Mouse (Mus musculus): ENCODE results near the gene Nxpe2.

Nxpe2 gene

GRCm38 (mm10) chr9:48353148-48353698 is at the start of gene Nxpe2:
Gene Nxpe2, minus strand, starts transcription at chr9:48353454.
- WGBS = 66% methylated on average over 2 of the region's 2 CpGs

DNA sequence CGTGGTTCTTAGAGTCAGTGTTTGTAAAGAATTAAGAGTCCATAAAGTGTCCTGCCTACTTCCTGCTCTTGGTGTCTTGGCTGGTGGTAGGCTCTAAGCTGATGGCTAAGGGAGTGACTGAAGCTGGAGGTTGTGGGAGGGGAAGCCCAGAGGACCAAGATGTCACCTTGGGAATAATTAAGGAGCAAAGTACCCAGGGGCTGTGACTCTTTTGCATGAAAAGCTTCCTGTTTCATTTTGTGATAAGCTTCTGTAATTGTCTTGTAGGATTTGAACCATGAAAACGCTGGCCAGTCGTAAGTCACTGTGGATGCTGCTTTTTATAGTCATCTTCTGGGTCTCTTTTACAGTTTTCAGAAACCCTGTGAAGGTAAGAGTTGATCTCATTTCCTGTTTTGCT is 36.7 kb upstream of the Nxpe2 start:
- 79% methylated on average over 3 of the region's 3 CpGs for WGBS

DNA sequence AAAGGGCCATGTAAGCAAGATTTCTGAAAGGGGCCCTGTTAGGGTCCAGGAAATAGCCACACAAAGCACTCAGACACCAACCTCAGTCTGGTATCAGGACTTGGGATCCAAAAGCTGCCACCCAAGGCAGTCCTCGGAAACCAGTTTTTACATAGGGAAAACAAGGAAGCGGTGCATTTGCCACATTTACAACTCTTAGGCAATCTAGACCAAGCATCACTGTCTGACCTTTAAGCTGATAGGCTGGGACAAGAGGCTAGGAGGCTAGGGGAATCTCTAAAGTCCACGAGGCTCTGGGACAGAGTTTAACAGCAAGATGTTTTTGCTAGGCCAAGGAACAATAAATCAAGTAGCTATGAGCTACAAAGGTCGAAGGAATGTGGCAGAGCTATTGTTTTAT is 35.2 kb upstream of the Nxpe2 start:
- WGBS = 89% methylated on average over 4 of the region's 4 CpGs

DNA sequence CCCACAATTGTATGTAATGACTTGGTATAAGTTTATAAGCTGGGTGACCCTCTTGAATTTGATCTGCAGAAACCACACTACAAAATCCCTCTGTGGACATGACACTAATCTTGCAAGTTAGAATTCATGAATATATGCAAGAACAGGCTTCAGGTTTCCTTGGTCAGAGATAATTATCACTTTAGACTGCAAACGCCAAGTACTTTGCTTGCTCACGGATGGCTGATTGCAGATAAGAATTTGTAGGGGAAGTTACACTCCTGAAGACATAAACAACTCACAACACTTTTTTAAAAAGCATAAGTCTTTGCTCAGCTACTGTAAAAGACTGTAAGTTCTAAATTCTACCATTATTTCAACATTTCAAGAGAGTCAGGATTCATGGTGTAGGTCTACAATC is 21.1 kb upstream of the Nxpe2 start:
- WGBS = 66% methylated on average over 2 of the region's 2 CpGs

DNA sequence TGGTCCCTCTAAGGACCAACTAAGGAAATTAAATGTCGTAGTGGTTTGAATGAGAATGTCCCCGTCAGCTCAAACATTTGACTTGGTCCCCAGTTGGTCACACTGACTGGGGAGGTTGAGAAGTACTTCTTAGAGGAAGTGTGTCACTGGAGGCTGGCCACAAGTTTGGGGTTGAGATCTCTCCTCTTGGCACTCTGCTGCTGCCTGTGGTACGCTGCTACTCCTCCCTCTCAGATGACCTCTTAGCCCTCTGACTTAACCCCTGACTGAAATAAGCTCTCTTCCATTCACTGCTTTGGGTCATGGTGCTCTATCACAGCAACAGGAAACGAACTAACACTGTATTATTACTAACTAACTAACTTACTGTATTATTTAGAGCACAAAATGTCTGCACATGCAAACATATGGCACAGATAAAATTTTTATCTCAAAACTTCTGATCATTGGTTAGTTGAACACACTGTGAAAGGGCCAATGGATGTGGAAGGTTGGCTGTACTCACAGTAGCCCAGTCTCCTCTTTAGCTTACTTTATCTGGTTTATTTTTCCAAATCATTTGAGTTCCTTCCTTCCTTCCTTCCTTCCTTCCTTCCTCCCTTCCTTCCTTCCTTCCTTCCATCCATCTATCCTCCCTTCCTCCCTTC is 20.1 kb upstream of the Nxpe2 start:
- WGBS = 85% methylated on average over 4 of the region's 4 CpGs

DNA sequence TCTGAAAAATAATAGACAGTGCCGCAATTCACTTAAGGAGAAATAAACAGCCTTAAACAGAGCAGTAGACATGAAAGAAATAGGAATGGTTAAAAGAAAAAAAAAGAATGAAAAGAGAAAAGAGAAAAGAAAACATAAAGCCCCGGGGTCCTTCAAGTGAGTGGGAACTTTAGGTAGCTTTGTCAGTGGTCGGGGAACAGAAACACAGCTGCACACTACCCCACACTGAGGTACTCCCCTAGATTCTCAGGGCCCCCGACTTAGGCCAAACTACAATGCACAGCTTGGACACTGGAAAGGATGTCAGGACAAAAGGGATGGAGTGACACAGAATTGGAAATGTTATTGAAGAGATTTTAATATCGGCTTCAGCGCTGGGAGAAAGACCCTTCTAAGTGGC is 9.5 kb upstream of the Nxpe2 start:
- 85% methylated on average over 6 of the region's 6 CpGs for WGBS

- 77% methylated on average over 14 of the region's 14 CpGs for WGBS
These were observed 8.8 kb upstream of the Nxpe2 start for GRCm38 (mm10) chr9:48361815-48362631.

DNA sequence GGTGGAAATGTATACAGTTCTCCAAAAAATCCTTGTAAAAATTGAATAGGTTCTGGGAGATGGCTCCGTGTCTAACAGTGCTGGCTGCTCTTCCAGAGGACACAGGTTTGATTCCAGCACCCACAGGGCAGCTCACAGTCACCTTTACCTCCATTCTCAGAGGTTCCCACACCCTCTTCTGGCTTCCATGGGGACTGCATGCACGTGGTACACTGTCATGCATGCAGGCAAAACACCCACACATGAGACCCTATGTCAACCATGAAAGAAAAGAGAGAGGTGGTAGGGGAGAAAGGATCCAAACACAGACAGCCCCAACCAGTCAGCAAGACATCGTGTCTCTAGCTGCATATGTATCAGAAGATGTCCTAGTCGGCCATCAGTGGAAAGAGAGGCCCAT is 7.6 kb upstream of the Nxpe2 start:
- WGBS = 87% methylated on average over 4 of the region's 4 CpGs

GRCm38 (mm10) chr9:48357097-48357496 is 3.8 kb upstream of the Nxpe2 start:
- 86% methylated on average over 3 of the region's 3 CpGs for WGBS

GRCm38 (mm10) chr9:48354793-48355192 is 1.5 kb upstream of the Nxpe2 start:
- 37% methylated on average over 3 of the region's 3 CpGs for WGBS

GRCm38 (mm10) chr9:48354122-48354521 is 868 bp upstream of the Nxpe2 start:
- WGBS = 81% methylated on average over 4 of the region's 4 CpGs

DNA sequence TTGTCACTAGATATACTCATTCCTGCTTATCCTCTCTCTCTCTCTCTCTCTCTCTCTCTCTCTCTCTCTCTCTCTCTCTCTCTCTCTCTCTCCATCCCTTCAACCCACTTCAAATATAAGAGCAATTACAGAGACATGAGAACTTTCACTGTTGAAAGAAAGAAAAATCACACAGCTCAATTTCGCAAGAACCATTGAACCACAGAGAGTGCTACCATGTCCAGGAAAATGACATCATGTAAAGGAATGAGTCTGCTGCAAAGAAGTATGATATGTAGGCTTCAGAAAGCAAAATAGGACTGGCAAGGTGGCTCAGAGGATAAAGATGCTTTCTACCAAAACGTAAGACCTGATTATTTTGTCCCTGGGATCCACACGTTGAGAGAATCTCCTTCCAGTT is 7.4 kb downstream of the Nxpe2 start:
- WGBS = 90% methylated on average over 3 of the region's 3 CpGs

DNA sequence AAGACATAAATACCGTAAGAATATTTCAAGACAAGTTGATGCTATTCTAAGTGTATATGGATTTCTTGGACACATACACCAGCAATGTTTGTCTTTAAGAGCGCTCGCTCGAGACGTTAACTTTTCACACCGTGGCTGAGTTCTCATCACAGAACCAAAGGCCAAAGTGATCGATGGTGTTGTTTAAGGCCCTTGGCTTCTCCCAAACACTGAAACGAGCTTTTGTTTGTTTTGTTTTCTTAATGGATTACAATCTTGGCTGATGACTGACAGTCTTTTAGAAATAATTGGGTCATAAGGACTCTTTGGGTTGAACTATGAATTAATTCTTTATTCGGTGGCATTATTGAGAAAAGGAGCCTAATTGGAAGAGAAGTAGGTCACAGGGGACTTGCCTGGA is 7.8 kb downstream of the Nxpe2 start:
- WGBS = 58% methylated on average over 9 of the region's 9 CpGs

- 79% methylated on average over 10 of the region's 10 CpGs for WGBS
These were observed 12.4 kb downstream of the Nxpe2 start for GRCm38 (mm10) chr9:48340708-48341380.

DNA sequence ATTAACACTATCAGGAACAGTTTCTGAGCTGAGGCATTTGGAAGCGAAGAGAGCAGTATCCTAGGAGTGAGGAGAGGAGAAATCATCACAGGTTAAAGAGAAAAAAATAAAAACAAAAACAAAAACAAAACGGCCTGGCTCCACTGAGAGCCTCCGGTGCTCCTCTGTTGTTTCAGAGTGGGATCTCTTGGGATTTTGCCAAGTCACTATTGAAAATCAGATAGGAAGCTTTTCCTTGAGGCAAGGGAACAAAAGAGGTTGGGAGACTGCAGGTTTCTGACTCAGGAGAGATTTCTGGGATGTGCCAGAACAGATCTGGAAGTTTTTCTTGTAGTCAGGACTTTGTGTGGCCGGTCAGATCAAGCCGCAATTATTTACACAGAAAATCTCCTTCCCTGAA is 13.7 kb downstream of the Nxpe2 start:
- WGBS = 55% methylated on average over 5 of the region's 5 CpGs

DNA sequence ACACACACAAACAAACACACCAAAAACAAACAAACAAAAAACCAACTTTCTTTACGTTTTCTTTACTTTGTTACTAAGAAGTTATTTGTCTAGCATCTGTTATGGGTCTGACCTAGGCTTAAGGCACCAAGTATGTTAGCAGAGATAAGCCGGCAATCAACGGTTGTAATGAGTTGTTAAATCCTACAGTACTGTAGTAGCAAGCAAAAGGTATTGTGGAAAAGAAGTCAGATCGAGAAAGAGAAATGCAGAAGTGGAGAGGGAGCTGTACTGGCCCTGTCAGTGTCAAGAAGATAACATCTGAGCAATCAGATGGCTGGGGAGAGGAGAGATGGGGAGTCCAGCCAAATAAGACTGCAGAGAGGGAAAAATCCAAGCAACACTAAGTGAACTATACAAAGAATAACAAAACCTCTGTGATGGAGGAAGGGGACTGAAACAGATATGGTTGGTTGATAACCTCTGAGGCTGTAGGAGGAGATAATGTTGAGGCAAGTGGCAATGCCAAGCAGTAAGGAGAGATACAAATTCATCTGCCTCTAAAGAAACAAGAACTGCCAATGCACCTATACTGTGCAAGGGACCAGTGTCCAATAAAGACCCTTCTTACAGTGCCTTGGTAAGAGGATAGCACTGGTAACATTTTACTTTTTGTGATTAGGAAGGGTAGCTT is 14.3 kb downstream of the Nxpe2 start:
- 78% methylated on average over 4 of the region's 4 CpGs for WGBS

DNA sequence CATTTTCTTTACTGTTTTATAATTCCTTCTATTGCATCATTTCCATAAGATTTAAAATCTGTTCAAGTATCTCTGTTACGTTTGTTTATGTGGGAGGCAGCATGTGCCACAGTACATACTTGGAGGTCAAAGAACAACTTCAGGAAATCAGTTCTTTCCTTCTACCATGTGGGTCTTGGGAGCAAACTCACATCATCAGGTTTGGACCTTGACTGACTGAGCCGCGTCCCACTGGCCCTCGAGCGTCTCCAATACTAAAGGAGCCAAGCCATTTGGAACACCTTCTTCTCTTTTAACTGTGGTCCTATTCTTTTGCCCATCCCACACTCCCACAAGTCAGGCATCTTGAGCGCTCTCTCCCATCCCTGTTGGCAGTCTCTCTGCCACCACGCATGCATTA is 23.7 kb downstream of the Nxpe2 start:
- 88% methylated on average over 7 of the region's 7 CpGs for WGBS

DNA sequence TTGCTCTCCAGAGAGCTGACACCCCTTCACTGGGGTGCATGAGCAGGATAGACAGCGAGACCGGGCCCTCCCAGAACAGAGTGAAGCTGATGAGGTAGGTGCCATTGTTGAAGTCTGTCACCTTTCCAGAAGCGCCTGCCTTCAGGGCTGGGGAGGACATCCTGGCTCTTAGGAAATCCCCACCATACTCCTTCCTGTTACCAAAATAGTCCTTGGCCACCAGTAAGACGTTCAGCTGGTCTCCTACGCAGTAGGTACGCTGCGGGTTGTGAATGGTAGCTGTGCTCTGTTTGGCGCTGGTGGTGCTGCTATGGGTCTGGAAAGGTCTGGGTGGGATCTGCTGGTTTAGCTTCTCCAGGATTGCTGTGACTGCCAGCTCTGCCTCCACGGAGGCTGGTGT is 26.9 kb downstream of the Nxpe2 start:
- 80% methylated on average over 9 of the region's 9 CpGs for WGBS

DNA sequence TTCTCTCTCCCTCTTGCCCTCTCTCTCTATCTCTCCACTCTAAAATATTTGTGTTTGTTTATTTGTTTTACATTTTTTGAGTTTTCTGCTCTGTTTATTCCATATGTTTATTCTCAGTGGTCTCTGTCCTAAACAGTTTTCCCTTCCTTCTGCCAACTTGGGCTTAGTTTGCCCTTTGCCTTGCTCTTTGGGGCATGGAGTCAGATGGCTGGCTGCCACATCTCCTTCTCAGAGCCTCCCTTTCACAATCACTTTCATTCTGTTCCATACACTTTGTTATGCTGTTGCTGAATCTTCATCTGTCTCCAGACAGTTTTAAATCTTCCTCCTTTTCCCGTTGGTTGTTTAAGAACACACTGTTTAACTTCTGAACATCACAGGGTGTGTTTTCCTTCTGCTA is 37.4 kb downstream of the Nxpe2 start:
- WGBS = 50% methylated on average over 1 of the region's 1 CpGs

DNA sequence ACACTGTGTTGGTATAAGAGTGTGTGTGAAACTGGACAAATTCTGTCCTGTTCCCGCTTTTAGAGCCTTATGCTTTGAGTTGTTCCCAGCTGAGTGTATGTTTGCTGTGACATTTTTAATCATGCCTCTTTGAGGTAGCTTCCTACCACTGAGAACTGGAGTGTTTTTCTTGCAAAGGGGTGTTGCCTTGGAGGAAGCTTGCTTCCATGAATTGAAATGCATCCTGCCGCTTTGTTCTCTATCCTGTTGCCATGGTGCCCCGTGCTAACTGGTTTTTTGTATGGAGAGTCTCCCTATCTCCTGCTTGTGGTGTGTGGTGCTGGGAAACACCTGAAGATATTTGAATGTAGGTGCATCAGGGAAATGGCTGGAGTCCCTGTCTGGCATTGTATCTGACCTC is 39.1 kb downstream of the Nxpe2 start:
- WGBS = 25% methylated on average over 3 of the region's 3 CpGs

DNA sequence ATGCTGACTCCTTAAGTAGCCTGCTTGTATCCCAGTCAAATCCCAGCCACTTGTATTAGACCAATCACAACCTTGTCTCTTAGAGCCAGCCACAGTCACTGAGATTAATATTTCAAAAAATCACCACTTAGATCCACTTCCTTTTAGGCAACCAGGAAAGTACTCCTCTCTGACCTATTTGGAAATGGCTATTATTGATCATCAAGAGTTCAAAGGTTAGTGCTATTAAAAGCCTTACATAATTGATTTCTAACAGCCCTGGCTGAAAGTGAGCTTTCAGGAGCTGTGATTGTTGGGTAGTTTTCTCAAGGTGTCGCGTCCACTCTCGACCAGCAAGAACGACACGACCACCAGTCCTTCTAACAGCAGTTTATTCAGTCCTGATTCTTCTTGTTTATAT is 42.0 kb downstream of the Nxpe2 start:
- WGBS = 91% methylated on average over 5 of the region's 5 CpGs

- 72% methylated on average over 5 of the region's 5 CpGs for WGBS
These were observed 49.7 kb downstream of the Nxpe2 start for GRCm38 (mm10) chr9:48303564-48303963.
